Mouse (Mus musculus) heart, adult 8-10 months (tissue): Measurements from ENCODE around the gene Tgfbi. TPM values are rescaled to one million over a fixed set of nuclear protein-coding genes. Genes with fewer than 3 reads are reported as not detected.

Experiments
- DNase-seq: peaks from one replicate; pipeline ENCODE4 v3.0.0; 2022; ENCODE audit warnings: low spot score
- total RNA-seq, 4 experiments: library from RNA; stranded (reverse); gene quantifications; 2 replicates each; pipeline ENCODE4 v1.2.4; 2022

Gene Tgfbi
- 10 to 100 TPM; 10.2 to 16.8 (median 14.4) TPM for total RNA-seq

DNA sequence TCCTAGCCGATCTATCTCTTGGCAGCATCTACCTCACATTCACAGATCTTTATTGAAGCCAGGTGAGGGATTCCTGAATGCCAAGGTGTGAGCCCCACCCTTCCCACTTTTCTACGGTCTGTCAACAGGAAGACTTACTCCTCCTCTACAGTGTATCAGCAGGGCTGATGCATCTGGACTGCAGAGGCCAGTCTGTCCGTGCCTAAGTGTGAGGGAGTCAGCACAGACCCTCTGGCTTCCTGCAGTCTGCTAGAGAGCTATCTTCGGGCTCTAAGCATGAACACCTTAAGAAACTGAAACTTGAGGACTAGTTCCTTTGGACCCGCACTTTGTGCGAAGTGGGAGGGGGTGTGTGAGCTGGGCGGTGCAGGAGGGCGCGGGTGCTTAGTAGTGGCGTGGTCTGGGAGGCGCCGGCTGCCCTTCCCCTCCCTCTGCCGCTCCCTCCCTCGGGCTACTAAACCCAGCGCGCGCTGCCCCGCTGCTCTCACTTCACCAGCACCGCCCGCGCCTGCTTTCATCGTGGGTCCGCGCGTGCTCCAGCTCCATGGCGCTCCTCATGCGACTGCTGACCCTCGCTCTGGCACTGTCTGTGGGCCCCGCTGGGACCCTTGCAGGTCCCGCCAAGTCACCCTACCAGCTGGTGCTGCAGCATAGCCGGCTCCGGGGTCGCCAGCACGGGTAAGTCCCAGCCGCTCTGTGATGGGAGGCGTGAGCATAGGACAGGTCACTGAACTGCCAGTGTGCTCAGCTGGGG is at the start of gene Tgfbi:
Gene Tgfbi (plus strand): TSS at position 421 of the 754 bp plus-strand sequence.
- no peak for DNase-seq

DNA sequence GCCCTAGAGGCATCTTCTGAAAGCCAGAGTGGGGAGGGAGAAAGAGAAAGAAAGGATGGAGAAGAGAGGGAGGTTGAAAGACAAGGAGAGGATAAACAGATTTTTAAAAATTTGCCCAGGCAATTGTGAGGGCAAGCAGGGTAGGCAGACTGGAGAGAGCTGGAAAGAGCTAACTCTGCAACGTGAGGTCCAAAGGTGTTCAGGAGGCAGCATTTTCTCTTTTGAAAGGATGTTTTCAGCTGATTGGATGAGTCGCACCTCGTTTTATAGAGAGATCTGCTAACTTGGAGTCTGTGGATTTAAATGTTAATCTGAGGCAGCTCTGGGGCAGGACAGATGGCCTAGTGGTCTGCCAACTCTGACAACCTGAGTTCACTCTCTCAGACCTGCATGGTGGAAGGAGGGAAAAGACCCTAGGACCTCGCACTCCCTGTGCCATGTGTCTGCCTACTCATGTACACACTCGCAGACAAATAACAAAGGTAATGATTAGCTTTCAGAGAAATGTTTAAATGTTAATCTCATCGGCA is 49.4 kb upstream of the Tgfbi start:
- DNase-seq = no peak

DNA sequence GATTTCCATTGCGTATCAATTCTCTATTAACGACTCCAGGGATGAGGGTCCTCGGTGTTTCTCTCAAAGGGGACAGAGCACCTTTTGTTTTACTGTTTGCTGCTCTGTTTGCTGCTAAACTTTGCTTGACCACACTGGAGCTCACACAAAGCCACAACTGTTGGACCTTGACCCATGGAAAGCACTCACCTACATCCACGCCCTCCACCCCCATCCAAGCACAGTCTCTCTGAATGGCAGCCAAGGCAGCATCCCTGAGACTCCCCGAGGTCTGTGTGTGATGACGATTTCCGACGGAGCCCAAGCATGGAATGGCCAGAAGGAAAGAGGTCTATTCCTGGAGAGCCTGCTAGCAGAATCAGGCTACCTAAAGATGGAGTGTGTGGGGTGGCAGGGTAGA is 48.2 kb upstream of the Tgfbi start:
- DNase-seq = no peak

DNA sequence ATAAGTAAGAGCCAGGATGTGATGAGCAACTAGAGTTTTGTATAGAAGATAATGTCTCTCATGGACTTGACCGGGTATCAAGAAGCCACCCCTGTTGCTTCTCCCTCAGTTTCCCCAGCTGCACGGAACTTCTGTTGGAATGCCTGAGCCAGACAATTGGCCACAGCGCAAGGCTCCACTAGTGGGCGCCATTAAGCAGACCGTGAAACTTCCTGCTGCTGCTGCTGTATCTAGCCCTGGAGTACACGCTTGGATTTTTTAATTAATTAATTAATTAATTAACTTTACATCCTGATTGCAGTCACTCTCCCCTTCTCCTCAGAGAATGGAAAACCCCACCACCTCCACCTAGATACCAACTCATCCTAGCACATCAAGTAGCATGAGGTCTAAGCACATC is 46.2 kb upstream of the Tgfbi start:
- DNase-seq = peak; percentile 35

DNA sequence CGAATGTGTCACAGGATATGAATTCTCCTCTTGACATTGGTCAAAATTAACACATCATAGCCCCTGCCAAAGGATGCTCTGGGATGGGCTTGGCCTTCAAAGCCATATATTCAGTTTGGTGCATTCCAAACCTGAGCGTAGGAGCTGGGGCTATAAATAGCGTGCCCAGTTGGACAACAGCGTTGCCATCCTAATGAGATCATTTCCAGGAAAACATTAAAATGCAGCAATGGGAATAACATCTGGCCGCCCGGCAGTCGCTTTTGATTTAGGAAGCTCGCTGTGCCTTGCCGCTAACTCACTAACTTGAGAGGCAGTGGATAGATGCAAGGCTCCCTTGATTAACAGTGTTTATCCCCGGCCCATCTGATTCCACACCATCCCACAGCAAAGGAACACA is 43.0 kb upstream of the Tgfbi start:
- no peak for DNase-seq

DNA sequence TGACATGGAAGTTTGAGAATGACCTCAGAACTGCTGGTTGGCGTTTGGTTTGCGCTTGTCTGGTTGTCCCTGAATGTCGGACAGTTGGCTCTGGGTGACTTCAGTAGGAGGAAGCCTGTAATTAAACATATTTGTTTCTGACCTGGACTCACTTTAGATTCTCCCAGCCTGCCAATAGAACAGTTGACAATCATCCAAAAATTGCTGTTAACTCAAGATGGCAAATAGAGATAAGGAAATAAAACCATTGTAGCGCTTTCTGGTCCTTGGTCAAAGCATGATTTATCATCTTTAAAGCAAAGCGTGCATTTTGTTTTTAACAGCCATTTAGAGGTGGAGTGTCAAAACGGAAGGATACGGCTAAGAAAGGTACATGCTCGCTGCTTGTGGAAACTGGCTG is 37.7 kb upstream of the Tgfbi start:
- DNase-seq = no peak

DNA sequence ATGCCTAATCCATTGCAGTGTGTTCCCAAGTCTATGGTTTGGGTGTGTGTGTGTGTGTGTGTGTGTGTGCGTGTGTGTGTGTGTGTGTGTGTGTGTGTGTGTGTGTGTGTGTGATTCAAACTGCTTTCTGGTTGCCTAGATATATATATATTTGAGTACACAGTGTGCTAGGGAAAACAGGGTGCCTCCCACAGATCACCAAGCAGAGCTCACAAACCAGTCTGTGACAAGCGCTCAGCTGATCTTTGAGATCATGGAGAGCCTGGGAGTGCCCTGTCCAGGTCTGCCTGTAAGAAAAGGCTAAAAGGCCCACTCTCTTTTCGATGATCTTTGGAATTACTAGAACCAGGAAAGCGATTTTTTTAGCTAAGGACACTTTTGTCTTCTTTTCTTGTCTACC is 34.2 kb upstream of the Tgfbi start:
- no peak for DNase-seq

DNA sequence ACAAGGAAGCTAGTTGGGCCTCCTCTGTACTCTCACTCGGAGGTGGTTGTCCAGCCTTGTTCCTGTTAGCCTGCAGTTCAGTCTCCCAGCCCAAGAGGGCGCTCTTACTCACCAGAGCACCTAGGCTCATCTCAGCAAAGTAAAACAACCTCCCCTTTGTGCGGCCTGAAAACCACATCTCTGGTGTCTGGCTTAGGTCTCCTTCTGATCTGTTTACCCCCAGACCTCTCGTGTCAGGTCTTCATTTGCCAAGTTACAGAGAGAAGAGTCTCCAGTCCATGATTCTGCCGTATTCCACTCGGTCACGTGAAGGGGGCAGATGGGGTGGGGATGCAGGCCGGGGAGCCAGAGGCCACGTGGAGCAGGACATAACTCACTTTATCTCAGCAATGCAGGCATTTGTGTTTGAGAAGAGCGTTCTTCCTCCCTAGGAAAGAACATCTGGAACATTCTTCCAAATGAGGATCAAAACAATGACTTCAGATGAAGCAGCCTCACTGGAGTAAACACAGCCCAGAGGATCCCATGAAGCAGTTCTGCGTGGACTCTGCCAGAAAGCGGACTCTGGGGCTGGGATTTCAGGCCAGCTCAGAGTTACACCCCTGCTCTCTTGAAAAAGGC is 33.5 kb upstream of the Tgfbi start:
- peak; percentile 80 for DNase-seq

DNA sequence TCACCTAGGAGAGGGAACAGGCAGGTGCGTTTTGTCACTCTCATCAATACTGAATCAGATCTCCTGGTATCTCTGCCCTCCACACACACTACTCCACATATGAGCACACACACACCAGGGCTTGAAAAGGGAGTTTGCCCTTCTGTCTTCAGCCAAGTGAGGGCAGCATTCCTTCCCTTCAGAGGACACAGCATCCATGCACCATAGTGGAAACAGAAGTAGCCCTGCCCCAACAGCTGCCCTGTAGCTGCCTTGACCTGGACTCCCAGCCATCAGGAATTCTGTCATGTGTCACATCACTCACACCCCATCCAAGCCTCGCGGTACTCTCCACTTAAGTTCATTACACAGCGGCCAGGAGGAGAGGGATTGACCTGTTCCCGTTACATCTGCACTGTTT is 31.2 kb upstream of the Tgfbi start:
- no peak for DNase-seq

DNA sequence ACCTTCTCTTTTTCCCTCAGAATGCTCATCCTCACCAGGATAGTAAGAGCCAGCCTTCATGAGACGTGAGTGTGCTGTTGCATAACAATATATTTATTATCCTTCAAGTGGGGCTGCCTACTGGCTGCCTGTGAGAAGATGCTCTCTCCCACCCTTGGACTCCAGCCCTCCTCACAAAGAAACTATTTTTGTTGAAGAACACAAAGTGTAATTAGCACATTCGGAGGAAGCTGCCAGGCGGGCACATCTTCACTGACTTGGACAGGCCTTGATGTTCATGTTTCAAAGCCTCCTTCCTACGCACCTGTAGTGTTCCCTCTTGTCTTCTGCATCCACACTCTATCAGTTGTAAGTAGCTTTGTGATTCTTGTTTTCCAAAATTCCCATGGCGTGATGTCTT is 28.9 kb upstream of the Tgfbi start:
- no peak for DNase-seq

DNA sequence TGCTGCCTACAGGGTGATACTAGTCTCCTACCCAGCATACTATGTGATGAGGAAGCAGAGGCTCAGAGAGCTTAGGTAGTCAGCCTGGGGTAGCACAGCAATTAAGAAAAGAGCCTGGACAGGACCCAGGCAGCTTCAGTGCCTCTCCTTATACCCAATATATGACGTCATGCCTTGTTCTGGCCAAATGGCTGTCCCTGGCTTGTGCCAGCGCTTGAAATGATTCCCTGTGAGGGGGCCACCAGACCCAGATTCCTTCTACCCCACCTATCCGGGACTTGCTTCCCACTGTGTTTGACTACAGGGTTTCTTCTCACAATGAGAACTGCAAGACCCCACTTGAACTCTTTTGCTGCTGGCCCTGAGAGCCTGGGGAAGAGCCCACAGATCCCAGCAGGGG is 27.8 kb upstream of the Tgfbi start:
- no peak for DNase-seq

DNA sequence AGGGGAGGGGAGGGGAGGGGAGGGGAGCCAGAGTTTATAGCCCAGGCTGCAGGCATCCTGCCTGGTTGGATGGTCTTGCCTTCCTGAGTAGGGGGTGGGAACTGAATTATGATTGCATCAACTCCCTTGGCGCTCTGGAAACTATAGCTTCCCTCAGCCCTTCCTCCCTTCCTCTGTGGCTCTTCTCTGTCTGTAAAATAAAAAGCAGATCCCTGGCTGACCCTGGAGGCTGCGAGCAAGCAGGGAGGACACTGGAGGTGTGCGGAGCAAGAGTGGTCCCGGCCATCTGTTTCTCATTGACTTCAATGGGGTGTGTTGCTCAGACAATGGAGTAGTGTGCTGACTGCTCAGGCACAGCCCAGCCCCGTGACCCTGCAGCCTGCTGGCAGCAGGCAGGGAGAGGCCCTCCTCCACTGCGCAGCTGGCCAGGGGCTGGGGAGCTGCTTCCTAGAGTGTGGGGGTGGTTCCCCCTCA is 27.3 kb upstream of the Tgfbi start:
- DNase-seq = no peak

DNA sequence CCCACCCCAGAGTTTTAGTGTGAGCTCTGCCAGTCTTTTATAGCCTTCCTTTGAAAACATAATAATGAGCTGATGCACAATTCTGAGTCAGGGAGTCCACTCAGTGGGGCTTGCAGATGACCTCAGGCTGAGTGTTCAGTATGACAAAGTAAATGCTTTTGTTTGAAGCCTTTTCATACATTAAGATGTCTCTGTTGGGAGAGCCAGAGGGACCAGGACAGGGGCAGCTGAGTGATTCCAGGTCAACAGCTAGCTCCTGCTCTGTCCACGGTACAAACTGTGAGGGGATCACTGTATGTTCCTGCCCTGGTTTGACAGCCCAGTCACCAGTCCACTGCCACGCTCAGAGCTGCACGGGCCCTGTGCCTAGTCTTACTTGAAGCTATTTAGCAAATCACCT is 26.6 kb upstream of the Tgfbi start:
- no peak for DNase-seq

DNA sequence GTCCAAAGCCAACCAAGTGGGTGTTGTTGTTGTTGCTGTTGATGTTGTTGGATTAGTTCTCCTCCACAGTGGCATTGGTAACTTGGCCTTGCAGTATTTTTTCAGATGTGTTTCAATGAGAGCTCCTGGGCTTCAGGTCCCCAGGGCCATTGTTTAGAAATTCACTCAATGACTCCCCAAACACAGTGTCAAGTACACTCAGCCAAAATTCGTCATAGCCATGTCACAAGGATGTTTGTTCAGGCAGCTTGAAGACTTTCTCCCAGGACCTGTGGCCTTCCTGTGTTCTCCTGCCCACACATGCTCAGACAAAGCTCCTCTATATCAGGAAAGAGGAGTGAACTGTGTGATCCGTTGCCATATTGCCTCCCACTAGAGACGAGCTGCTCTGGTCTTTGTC is 23.3 kb upstream of the Tgfbi start:
- DNase-seq = no peak

DNA sequence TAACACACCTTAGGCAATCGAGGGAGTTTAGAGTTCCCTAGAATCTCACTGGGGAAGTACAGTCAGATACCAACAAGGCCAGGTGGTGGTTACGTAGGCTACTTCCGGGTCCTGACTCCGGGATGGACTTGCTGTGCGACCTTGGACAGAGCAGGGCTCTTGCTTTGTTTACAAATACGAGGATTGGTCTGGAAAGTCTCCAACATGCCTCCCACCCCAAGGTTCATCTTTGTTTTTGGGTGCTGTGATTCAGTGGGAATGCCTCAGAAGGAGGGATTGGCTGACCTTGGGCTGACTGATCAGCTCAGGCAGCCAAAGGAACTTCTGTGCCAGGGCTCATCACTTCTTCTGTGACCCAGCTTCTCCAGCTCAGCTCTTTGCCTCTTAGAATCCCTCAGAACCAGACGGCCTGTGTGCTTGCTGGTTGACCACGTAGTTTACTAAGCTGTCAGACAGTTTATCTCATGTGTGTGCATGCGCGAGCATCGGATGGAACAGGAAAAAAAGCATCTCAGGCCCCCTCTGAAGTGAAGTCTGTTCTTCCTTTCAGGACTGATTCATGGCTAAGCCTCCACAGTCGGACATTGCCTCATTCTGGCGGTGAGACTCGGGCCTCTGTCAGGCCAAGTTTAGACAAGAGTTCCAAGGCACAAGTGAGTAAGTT is 20.7 kb upstream of the Tgfbi start:
- DNase-seq = no peak

DNA sequence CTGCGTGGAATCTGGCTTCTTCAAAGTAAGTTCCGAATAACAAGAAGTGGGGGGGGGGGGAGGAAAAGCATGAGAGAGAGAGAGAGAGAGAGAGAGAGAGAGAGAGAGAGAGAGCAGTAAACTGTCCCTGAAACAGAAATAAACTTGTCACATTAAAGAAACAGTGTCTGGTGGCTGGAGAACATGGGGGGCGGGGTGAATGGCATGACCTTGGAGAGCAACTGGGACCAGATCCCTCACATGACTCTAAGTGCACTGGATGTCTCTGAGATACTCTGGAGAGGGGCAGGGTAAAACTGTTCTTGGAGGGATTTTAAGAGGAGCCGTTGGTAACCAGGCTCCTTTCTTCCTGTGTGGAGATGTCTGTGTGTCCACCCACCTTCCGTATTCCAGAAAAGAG is 19.1 kb upstream of the Tgfbi start:
- DNase-seq = no peak

DNA sequence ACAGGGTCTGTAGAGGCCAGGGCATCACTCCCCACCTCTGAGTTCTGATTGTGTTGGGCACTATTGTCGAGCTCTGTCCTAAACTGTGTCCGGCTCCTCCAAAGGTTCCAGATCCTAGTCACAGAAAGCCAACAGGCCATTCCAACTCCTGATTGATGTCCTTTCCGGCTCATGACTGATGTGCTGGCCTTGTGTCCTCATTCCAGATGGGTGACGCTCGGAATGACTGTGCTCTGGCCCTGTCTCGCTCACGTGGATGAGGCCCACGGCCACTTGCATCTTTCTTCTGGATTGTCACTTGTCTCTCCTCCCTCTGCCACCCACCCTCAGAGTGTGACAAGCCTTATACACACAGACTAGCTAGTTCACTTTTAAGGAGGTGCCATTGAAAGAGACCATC is 18.1 kb upstream of the Tgfbi start:
- no peak for DNase-seq

DNA sequence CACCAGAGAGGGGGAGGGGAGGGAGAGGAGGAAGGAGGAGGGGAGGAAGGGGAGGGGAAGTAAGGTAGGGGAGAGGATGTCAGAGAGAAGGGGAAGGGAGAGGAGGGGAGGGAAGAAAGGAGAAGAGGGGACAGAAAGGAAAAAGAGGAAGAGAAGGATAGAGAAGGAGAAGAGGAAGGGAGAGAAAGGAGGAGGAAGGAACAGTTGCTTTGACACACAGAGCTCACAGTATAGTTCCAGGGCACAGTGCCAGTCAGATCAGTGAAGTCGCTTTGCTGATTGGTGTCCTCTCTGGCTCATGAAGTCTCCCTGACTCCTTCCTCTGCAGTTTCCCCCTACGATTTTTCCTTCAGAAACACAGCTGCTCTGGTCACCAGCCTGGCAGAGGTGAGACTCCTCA is 17.4 kb upstream of the Tgfbi start:
- DNase-seq = no peak

DNA sequence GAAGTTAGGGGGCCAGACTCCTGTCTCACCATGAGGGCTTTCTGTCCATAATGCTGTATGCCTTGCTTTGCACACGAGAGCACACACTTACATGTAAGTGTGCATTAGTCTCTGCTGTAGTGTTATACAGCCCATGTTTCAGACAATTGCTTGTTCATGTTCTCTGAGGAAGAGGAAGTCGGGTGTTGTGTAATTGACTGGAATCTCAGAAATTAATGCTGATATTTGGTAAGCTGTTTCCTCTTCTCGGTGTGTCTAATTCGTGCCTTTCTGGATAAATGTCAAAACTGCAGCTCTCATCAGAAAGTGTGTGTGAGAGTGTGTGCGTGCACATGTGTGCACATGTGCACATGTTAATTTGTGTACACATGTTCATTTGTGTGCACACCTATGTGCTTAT is 16.1 kb upstream of the Tgfbi start:
- no peak for DNase-seq

DNA sequence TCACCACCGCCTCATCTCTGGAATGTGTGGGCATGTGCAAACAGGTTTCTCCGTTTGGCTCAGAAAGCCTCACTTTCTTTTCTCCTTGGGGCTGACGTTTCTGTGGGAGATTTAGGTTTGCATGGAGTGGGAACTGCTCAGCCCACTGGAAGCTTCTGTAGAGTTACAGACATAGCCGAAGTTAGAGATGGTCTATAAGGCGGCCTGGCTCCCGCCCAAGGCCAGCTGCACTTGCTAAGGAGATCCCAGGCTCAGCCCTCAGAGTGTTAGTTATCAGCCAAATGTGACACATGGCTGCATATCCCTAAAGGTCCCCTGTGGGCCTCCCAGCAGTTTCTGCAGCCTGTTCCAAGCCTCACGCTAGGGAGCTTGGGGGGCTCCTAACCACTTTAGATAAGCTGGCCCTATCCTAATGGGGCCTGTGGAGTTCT is 15.3 kb upstream of the Tgfbi start:
- no peak for DNase-seq

DNA sequence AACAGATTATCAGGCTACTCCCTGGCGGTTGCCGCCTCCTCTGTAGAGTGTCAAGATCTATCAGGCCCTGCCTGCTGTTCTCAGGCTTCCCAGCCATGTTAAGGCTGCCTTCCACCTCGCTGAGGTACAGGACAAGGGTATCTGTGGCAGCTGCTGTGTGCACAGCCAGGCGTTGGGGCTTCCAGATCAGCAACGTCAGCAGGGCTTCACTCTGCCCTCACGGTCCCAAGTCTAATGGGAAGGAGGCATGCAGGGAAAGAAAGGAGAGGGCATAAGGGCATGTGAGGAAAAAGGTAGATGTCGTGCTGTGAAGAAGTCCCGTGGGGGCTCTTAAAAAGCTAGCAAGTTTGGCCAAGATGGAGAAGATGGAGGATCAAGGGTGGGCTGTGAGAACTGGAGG is 14.1 kb upstream of the Tgfbi start:
- DNase-seq = no peak

DNA sequence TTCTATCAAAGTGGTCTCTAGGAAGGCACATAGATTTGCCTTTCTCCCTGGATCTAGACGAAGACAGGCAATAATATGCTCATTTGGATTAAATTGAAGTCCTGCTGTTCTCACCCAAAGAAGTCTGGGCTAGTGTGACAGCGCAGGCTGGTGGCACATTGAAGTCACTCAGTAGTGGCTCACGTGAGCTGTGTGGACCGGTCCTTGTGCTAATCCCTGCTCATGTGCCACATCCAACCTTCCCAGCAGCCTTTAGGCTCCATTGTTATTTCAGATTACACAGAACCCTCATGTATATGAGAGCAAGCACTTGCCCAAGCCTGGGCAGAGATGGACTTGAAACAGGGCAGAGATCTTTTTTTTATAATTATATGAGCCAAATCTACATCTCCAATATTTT is 12.0 kb upstream of the Tgfbi start:
- no peak for DNase-seq
